Mouse (Mus musculus) brown adipose tissue, adult 24 weeks (tissue): ENCODE results near the gene Evl. TPM values are rescaled to one million over a fixed set of nuclear protein-coding genes. Genes with fewer than 3 reads are reported as not detected.

Experiments used
- H3K27ac ChIP-seq: fragments of 200-500 bp; replicated peaks from 2 replicates; pipeline ENCODE4 v1.5.1; 2012; ENCODE audit warnings: low read depth, mild to moderate bottlenecking, low read length
- H3K4me1 ChIP-seq: fragments of 200-500 bp; 2 replicates; pipeline ENCODE4 v1.6.1; 2012; ENCODE audit warnings: low read length, mixed read lengths; ENCODE audit not compliant: control insufficient read depth, insufficient read depth, insufficient read length
- H3K4me3 ChIP-seq: fragments of 200-500 bp; 2 replicates; pipeline ENCODE4 v1.5.1; 2012; ENCODE audit warnings: low read depth, mild to moderate bottlenecking, low read length, moderate library complexity; ENCODE audit not compliant: insufficient read depth
- polyA plus RNA-seq: library from polyadenylated mRNA; stranded (reverse); fragments of >200 nt; gene quantifications from 2 replicates; pipeline ENCODE4 v1.2.4, GENCODE M21; 2012; ENCODE audit not compliant: missing spikeins, insufficient read depth, insufficient read length

The Evl gene
- polyA plus RNA-seq, 1 experiment: 4.5 TPM

- Histone ChIP-seq H3K27ac (no peak overlapping the region; the same call in 1 of the 2 replicates), H3K4me1 (peaks cover 14% of the 10 kb centered on the region), H3K4me3 (peak overlapping the region; percentile 87)
Observed at GRCm38 (mm10) chr12:108554861-108555556, 489 bp downstream of the Evl start.

GRCm38 (mm10) chr12:108558194-108558593 lies 3.7 kb downstream of the Evl start:
- Histone ChIP-seq H3K4me1 (peaks cover 13% of the 10 kb centered on the region), H3K27ac (no peak overlapping the region), H3K4me3 (no peak overlapping the region)

- no peak overlapping the region for H3K4me3 ChIP-seq
- no peak overlapping the region for H3K27ac ChIP-seq
- H3K4me1 ChIP-seq: peaks cover 5% of the 10 kb centered on the region
Observed at GRCm38 (mm10) chr12:108563238-108563637, 8.7 kb downstream of the Evl start.

- no peak overlapping the region for H3K4me3 ChIP-seq
- H3K27ac ChIP-seq: no peak overlapping the region
- peaks cover 4% of the 10 kb centered on the region; the same call in 1 of the 2 replicates for H3K4me1 ChIP-seq
Observed at GRCm38 (mm10) chr12:108564910-108565506, 10.5 kb downstream of the Evl start.

GRCm38 (mm10) chr12:108579156-108579871 lies 24.8 kb downstream of the Evl start:
- Histone ChIP-seq H3K27ac (no peak overlapping the region), H3K4me3 (no peak overlapping the region), H3K4me1 (no peaks in the 10 kb centered on the region; the same call in 1 of the 2 replicates)

GRCm38 (mm10) chr12:108583775-108584174 lies 29.3 kb downstream of the Evl start:
- no peaks in the 10 kb centered on the region; the same call in 1 of the 2 replicates for H3K4me1 ChIP-seq
- no peak overlapping the region for H3K27ac ChIP-seq
- H3K4me3 ChIP-seq: no peak overlapping the region

- Histone ChIP-seq H3K4me1 (no peaks in the 10 kb centered on the region), H3K27ac (no peak overlapping the region), H3K4me3 (no peak overlapping the region)
Observed at GRCm38 (mm10) chr12:108590131-108590530, 35.6 kb downstream of the Evl start.

- H3K4me1 ChIP-seq: no peaks in the 10 kb centered on the region
- H3K4me3 ChIP-seq: no peak overlapping the region
- no peak overlapping the region for H3K27ac ChIP-seq
Observed at GRCm38 (mm10) chr12:108591586-108591985, 37.1 kb downstream of the Evl start.

GRCm38 (mm10) chr12:108592866-108593265 lies 38.3 kb downstream of the Evl start:
- Histone ChIP-seq H3K27ac (no peak overlapping the region), H3K4me1 (no peaks in the 10 kb centered on the region)

GRCm38 (mm10) chr12:108600864-108601263 lies 46.3 kb downstream of the Evl start:
- H3K27ac ChIP-seq: no peak overlapping the region
- no peak overlapping the region for H3K4me3 ChIP-seq
- H3K4me1 ChIP-seq: no peaks in the 10 kb centered on the region

More at GRCm38 (mm10) chr12:108592866-108593265, 38.3 kb downstream of the Evl start:
- no peak overlapping the region for H3K4me3 ChIP-seq

GRCm38 (mm10) chr12:108601326-108601725 lies 46.8 kb downstream of the Evl start:
- H3K27ac ChIP-seq: no peak overlapping the region
- H3K4me1 ChIP-seq: no peaks in the 10 kb centered on the region
- no peak overlapping the region for H3K4me3 ChIP-seq

- H3K4me3 ChIP-seq: no peak overlapping the region
- H3K4me1 ChIP-seq: no peaks in the 10 kb centered on the region
- H3K27ac ChIP-seq: no peak overlapping the region
Observed at GRCm38 (mm10) chr12:108604546-108604945, 50.0 kb downstream of the Evl start.

- Histone ChIP-seq H3K4me3 (no peak overlapping the region), H3K27ac (no peak overlapping the region), H3K4me1 (no peaks in the 10 kb centered on the region)
Observed at GRCm38 (mm10) chr12:108605521-108606281, 51.2 kb downstream of the Evl start.

- H3K4me3 ChIP-seq: no peak overlapping the region
- no peak overlapping the region for H3K27ac ChIP-seq
- no peaks in the 10 kb centered on the region for H3K4me1 ChIP-seq
Observed at GRCm38 (mm10) chr12:108606321-108606720, 51.8 kb downstream of the Evl start.

GRCm38 (mm10) chr12:108609446-108609845 lies 54.9 kb downstream of the Evl start:
- H3K27ac ChIP-seq: no peak overlapping the region
- H3K4me3 ChIP-seq: no peak overlapping the region
- H3K4me1 ChIP-seq: no peaks in the 10 kb centered on the region; the same call in 1 of the 2 replicates
